ENCODE assay signal across 29 mouse cellular contexts in genomic region chr17:19444932-19445331, GRCm38 (mm10). TPM values are rescaled to one million over a fixed set of nuclear protein-coding genes. Genes with fewer than 3 reads are reported as not detected.
"Had no signal": no experiment of that assay in that cellular context is flagged by ENCODE, and none has a peak within 500 bp of the region (broad histone marks: within the 10 kb centered on the region; RNA-seq: fewer than 3 reads in every experiment).

No protein-coding gene starts in this region.

- DNase-seq: kidney, adult 9 months; kidney, postnatal 25 days; layer of hippocampus, postnatal 36 days; liver, embryonic 13.5 days; lung, adult 2 months; retina, postnatal 1 day; right cerebral cortex, postnatal 25 days; spleen, adult 18-20 months; thymus, adult 18-20 months; thymus, postnatal 36 days had no signal

- H3K27ac ChIP-seq: left cerebral cortex, adult 2 months; liver, embryonic 13.5 days; macrophage; midbrain, embryonic 12.5 days; midbrain, embryonic 15.5 days; neural tube, embryonic 13.5 days; stomach, embryonic 15.5 days had no signal

- H3K9me3 ChIP-seq: liver, embryonic 13.5 days; stomach, embryonic 15.5 days had no signal

- H3K9ac ChIP-seq: liver, embryonic 13.5 days; midbrain, embryonic 12.5 days; midbrain, embryonic 15.5 days; neural tube, embryonic 13.5 days; stomach, embryonic 15.5 days had no signal

- ATAC-seq: midbrain, embryonic 15.5 days had no signal

- H3K4me3 ChIP-seq: left cerebral cortex, adult 2 months; liver, embryonic 13.5 days; midbrain, embryonic 12.5 days; midbrain, embryonic 15.5 days; neural tube, embryonic 13.5 days; stomach, embryonic 15.5 days had no signal

- H3K36me3 ChIP-seq: liver, embryonic 13.5 days; midbrain, embryonic 12.5 days; midbrain, embryonic 15.5 days; neural tube, embryonic 13.5 days; stomach, embryonic 15.5 days had no signal

- H3K4me2 ChIP-seq: liver, embryonic 13.5 days; midbrain, embryonic 12.5 days; midbrain, embryonic 15.5 days; neural tube, embryonic 13.5 days; stomach, embryonic 15.5 days had no signal

- H3K4me1 ChIP-seq: liver, embryonic 13.5 days; midbrain, embryonic 12.5 days; midbrain, embryonic 15.5 days; neural tube, embryonic 13.5 days; stomach, embryonic 15.5 days had no signal

- H3K27me3 ChIP-seq: liver, embryonic 13.5 days; midbrain, embryonic 12.5 days; midbrain, embryonic 15.5 days; neural tube, embryonic 13.5 days; stomach, embryonic 15.5 days had no signal

RNA-seq across cellular contexts. Expression of gene Vmn2r100, which starts 59.6 kb away (rescaled TPM):
- total RNA-seq: layer of hippocampus, adult 8-10 months; layer of hippocampus, postnatal 10 days; layer of hippocampus, postnatal 36 days; left cerebral cortex, adult 2 months; left cerebral cortex, postnatal 10 days; left cerebral cortex, postnatal 36 days; liver, adult 2 months; megakaryocyte, adult 5-6 weeks; neutrophil, adult 5-6 weeks had no signal
- polyA plus RNA-seq: kidney, embryonic 16.5 days; large intestine, adult 2 months; limb, embryonic 11.5 days; limb, embryonic 14.5 days; liver, adult 2 months; liver, embryonic 13.5 days; liver, embryonic 16.5 days; lung, adult 2 months; lung, embryonic 16.5 days; macrophage; midbrain, embryonic 12.5 days; midbrain, embryonic 15.5 days; neural tube, embryonic 13.5 days; stomach, embryonic 15.5 days had no signal
